Mouse (Mus musculus) cortical plate, adult 2 months (tissue): ENCODE results near the gene Baz2a.

Experiments
- CTCF ChIP-seq: fragments of 200-500 bp; IDR thresholded peaks from 2 replicates; pipeline ENCODE4 v1.5.1; 2011; ENCODE audit warnings: mild to moderate bottlenecking, control low read depth, low read length; ENCODE audit not compliant: insufficient read depth; ENCODE audit errors: extremely low read depth
- POLR2A ChIP-seq: fragments of 200-500 bp; IDR thresholded peaks from 2 replicates; pipeline ENCODE4 v1.6.1; 2011; ENCODE audit warnings: mild to moderate bottlenecking, low read length, control low read depth; ENCODE audit not compliant: insufficient read depth; ENCODE audit errors: extremely low read depth

DNA sequence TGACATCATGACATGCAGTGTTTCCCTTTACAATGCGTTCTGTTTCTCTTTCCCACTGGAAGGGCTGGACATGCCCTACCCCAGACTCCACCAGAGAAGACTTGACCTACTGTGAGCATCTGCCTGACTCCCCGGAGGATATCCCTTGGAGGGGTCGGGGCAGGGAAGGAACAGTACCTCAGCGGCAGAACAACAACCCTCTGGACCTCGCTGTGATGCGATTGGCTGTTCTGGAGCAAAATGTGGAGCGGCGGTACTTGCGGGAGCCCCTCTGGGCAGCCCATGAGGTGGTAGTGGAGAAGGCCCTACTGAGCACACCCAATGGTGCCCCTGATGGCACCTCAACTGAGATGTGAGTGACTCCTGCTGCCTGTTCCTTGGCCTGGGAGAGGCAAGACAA, 33.5 kb downstream of the Baz2a start:
- TF ChIP-seq CTCF, result no peak
- TF ChIP-seq POLR2A, result no peak
